Mouse (Mus musculus): ENCODE results near the gene Rnf123. TPM values are rescaled to one million over a fixed set of nuclear protein-coding genes. Genes with fewer than 3 reads are reported as not detected.

The Rnf123 gene
- total and polyA plus RNA-seq, 2 experiments: 19.6 to 97.5 TPM

DNA sequence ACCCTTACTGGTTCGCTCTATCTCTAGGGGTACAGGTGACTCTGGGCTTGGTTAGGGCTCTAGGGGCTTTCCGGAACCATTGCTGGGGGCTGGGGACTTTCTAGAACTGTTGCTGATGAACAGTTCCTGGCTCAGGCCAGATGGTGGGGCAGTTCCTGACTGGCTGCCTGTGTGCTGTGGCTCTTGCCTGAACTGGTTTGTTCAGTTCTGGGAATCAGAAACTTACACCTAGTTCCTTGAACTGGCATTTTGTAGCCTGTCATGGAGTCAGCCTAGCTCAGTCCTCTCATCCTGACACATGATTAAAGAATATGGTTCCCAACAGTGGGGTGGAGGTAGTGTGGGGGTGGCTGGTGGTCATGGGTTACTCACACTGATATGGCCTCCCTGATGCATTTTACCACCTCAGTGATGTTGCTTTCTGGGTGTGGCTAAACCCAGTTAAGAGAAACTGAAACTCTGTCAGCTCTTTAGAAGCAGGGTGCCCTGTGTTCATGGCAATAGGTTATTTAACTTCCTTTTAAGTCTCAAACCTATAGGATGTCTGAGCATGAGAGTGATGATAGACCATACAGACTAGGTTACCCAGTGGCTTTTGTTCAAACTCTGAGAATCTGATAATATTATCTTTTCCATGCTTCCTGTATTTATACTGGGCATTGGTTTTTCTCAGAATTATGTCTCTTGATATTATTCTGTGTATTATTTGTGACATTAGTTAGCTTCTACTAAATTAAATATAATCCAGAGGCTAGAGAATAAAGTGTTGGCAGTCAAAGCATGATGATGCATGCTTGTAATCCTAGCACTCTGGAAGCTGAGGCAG is 47.6 kb downstream of the Rnf123 start:
- Histone ChIP-seq H3K27ac (replicated peaks; ENCODE audit: insufficient read depth, low read depth, low read length) (no peak overlapping the region), H3K4me3 (ENCODE audit: insufficient read depth, low read depth, low read length) (no peak overlapping the region), H3K36me3 (ENCODE audit: control insufficient read depth, insufficient read depth, low read length) (peaks cover 24% of the 10 kb centered on the region), H3K4me1 (ENCODE audit: control insufficient read depth, insufficient read depth, low read length) (no peaks in the 10 kb centered on the region), H3K79me2 (ENCODE audit: control insufficient read depth, insufficient read depth, low read length) (peaks cover 2% of the 10 kb centered on the region; the same call in 1 of the 2 replicates), H3K9ac (ENCODE audit: low read depth, low read length) (no peak overlapping the region), H3K27me3 (ENCODE audit: control insufficient read depth, insufficient read depth, low read length) (no peaks in the 10 kb centered on the region)
- DNase-seq (ENCODE audit: extremely low read depth, low read depth, low spot score): no peak
- TF ChIP-seq CTCF (IDR thresholded peaks at IDR 0.05; ENCODE audit: low read depth, low read length): no peak
- no peak for TF ChIP-seq POLR2A (IDR thresholded peaks at IDR 0.05; ENCODE audit: extremely low read depth, insufficient read depth, low read length)
- WGBS: 95% methylated on average over 2 of the region's 2 CpGs

GRCm38 (mm10) chr9:108032126-108032525 is 51.0 kb downstream of the Rnf123 start:
- Histone ChIP-seq H3K36me3 (ENCODE audit: control insufficient read depth, insufficient read depth, low read length) (peaks cover 19% of the 10 kb centered on the region), H3K27ac (replicated peaks; ENCODE audit: insufficient read depth, low read depth, low read length) (no peak overlapping the region), H3K9ac (ENCODE audit: low read depth, low read length) (no peak overlapping the region), H3K4me3 (ENCODE audit: insufficient read depth, low read depth, low read length) (no peak overlapping the region), H3K27me3 (ENCODE audit: control insufficient read depth, insufficient read depth, low read length) (no peaks in the 10 kb centered on the region), H3K4me1 (ENCODE audit: control insufficient read depth, insufficient read depth, low read length) (no peaks in the 10 kb centered on the region), H3K79me2 (ENCODE audit: control insufficient read depth, insufficient read depth, low read length) (peaks cover 7% of the 10 kb centered on the region; the same call in 1 of the 2 replicates)
- 90% methylated on average over 5 of the region's 5 CpGs for WGBS
- no peak for DNase-seq (ENCODE audit: extremely low read depth, low read depth, low spot score)
- TF ChIP-seq CTCF (IDR thresholded peaks at IDR 0.05; ENCODE audit: low read depth, low read length) (no peak), POLR2A (IDR thresholded peaks at IDR 0.05; ENCODE audit: extremely low read depth, insufficient read depth, low read length) (no peak)

DNA sequence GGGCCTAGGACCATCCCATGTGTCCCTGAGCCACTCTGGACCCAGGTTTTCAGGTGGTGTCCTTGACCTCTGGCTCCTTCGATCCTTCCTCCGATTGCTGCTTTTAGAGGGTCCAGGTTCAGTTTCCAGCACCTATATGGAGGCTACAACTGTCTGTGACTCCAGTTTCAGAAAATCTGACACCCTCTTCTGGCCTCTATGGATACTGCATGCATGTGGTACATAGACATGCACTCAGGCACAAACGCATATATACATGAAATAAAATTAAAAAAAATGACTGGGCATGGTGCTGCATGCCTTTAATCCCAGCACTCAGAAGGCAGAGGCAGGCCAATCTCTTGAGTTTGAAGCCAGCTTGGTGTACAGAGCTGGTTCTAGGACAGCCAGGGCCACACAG is 55.3 kb downstream of the Rnf123 start:
- peaks cover 33% of the 10 kb centered on the region for H3K36me3 ChIP-seq (ENCODE audit: control insufficient read depth, insufficient read depth, low read length)
- H3K9ac ChIP-seq (ENCODE audit: low read depth, low read length): no peak overlapping the region
- no peak overlapping the region for H3K4me3 ChIP-seq (ENCODE audit: insufficient read depth, low read depth, low read length)
- TF ChIP-seq POLR2A (IDR thresholded peaks at IDR 0.05; ENCODE audit: extremely low read depth, insufficient read depth, low read length): no peak
- TF ChIP-seq CTCF (IDR thresholded peaks at IDR 0.05; ENCODE audit: low read depth, low read length): no peak
- H3K27ac ChIP-seq (replicated peaks; ENCODE audit: insufficient read depth, low read depth, low read length): no peak overlapping the region
- no peaks in the 10 kb centered on the region for H3K27me3 ChIP-seq (ENCODE audit: control insufficient read depth, insufficient read depth, low read length)
- DNase-seq (ENCODE audit: extremely low read depth, low read depth, low spot score): no peak
- WGBS: 98% methylated on average over 3 of the region's 3 CpGs
- peaks cover 12% of the 10 kb centered on the region; the same call in 1 of the 2 replicates for H3K79me2 ChIP-seq (ENCODE audit: control insufficient read depth, insufficient read depth, low read length)
- H3K4me1 ChIP-seq (ENCODE audit: control insufficient read depth, insufficient read depth, low read length): peaks cover 2% of the 10 kb centered on the region; the same call in 1 of the 2 replicates

DNA sequence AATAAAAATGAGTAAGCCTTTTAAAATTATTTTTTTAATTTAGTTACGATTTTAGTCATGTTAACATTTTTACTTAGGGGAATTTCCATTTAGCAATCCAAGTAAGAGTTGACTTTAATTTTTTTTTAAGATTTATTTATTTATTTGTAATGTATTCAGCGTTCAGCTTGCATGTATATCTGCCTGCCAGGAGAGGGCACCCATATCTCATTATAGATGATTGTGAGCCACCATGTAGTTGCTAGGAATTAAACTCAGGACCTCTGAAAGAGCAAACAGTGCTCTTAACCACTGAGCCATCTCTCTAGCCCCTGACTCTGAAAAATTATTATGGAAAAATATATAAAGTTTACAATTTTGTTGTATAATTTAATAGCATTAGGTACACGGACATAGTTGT is 56.6 kb downstream of the Rnf123 start:
- Histone ChIP-seq H3K4me3 (ENCODE audit: insufficient read depth, low read depth, low read length) (no peak overlapping the region), H3K79me2 (ENCODE audit: control insufficient read depth, insufficient read depth, low read length) (peaks cover 12% of the 10 kb centered on the region; the same call in 1 of the 2 replicates), H3K9ac (ENCODE audit: low read depth, low read length) (no peak overlapping the region), H3K27me3 (ENCODE audit: control insufficient read depth, insufficient read depth, low read length) (no peaks in the 10 kb centered on the region), H3K36me3 (ENCODE audit: control insufficient read depth, insufficient read depth, low read length) (peaks cover 28% of the 10 kb centered on the region), H3K27ac (replicated peaks; ENCODE audit: insufficient read depth, low read depth, low read length) (no peak overlapping the region), H3K4me1 (ENCODE audit: control insufficient read depth, insufficient read depth, low read length) (peaks cover 9% of the 10 kb centered on the region; the same call in 1 of the 2 replicates)
- TF ChIP-seq CTCF (IDR thresholded peaks at IDR 0.05; ENCODE audit: low read depth, low read length) (no peak), POLR2A (IDR thresholded peaks at IDR 0.05; ENCODE audit: extremely low read depth, insufficient read depth, low read length) (no peak)
- no peak for DNase-seq (ENCODE audit: extremely low read depth, low read depth, low spot score)
- WGBS: 91% methylated on average over 3 of the region's 3 CpGs

DNA sequence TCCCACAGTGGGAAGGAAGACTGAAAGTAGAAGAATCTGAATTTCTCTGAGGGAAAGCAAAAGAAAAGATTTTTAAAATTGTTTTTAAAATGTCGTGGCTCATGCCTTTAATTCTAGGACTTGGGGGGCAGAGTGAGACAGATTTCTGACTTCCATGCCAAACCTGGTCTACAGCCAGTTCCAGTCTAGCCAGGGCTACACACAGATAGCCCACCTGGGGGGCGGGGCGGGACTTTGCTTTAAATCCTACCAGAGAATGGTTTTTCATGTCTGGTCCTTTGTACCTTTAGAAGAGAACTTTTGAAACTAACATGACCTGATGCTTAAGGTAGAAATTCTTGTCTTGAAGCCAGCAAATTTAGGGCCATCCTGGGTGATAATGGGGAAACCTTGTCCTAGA is 59.9 kb downstream of the Rnf123 start:
- WGBS: 77% methylated on average over 3 of the region's 3 CpGs
- H3K9ac ChIP-seq (ENCODE audit: low read depth, low read length): no peak overlapping the region
- peaks cover 12% of the 10 kb centered on the region; the same call in 1 of the 2 replicates for H3K79me2 ChIP-seq (ENCODE audit: control insufficient read depth, insufficient read depth, low read length)
- no peak overlapping the region for H3K4me3 ChIP-seq (ENCODE audit: insufficient read depth, low read depth, low read length)
- H3K27me3 ChIP-seq (ENCODE audit: control insufficient read depth, insufficient read depth, low read length): no peaks in the 10 kb centered on the region
- peaks cover 24% of the 10 kb centered on the region for H3K36me3 ChIP-seq (ENCODE audit: control insufficient read depth, insufficient read depth, low read length)
- peak; percentile 77 for DNase-seq (ENCODE audit: extremely low read depth, low read depth, low spot score)
- H3K27ac ChIP-seq (replicated peaks; ENCODE audit: insufficient read depth, low read depth, low read length): no peak overlapping the region
- TF ChIP-seq POLR2A (IDR thresholded peaks at IDR 0.05; ENCODE audit: extremely low read depth, insufficient read depth, low read length) (no peak), CTCF (IDR thresholded peaks at IDR 0.05; ENCODE audit: low read depth, low read length) (no peak)
- peaks cover 21% of the 10 kb centered on the region; the same call in 1 of the 2 replicates for H3K4me1 ChIP-seq (ENCODE audit: control insufficient read depth, insufficient read depth, low read length)

GRCm38 (mm10) chr9:108020741-108021140 is 62.4 kb downstream of the Rnf123 start:
- Histone ChIP-seq H3K4me3 (ENCODE audit: insufficient read depth, low read depth, low read length) (no peak overlapping the region), H3K27ac (replicated peaks; ENCODE audit: insufficient read depth, low read depth, low read length) (0 out of 2 replicates have a peak overlapping the region, but pooled peaks have one; percentile 10), H3K4me1 (ENCODE audit: control insufficient read depth, insufficient read depth, low read length) (peaks cover 21% of the 10 kb centered on the region; the same call in 1 of the 2 replicates), H3K9ac (ENCODE audit: low read depth, low read length) (no peak overlapping the region), H3K79me2 (ENCODE audit: control insufficient read depth, insufficient read depth, low read length) (peaks cover 17% of the 10 kb centered on the region; the same call in 1 of the 2 replicates), H3K36me3 (ENCODE audit: control insufficient read depth, insufficient read depth, low read length) (peaks cover 17% of the 10 kb centered on the region), H3K27me3 (ENCODE audit: control insufficient read depth, insufficient read depth, low read length) (no peaks in the 10 kb centered on the region)
- TF ChIP-seq CTCF (IDR thresholded peaks at IDR 0.05; ENCODE audit: low read depth, low read length) (no peak), POLR2A (IDR thresholded peaks at IDR 0.05; ENCODE audit: extremely low read depth, insufficient read depth, low read length) (no peak)
- WGBS: 83% methylated on average over 1 of the region's 1 CpGs
- DNase-seq (ENCODE audit: extremely low read depth, low read depth, low spot score): peak; percentile 55
